Mouse (Mus musculus) right cerebral cortex, postnatal 4 days (tissue): Measurements from ENCODE around the gene Metrn.

Source experiments
- DNase-seq: peaks from one replicate; pipeline ENCODE4 v3.0.0-alpha.2; 2022

The Metrn gene

DNA sequence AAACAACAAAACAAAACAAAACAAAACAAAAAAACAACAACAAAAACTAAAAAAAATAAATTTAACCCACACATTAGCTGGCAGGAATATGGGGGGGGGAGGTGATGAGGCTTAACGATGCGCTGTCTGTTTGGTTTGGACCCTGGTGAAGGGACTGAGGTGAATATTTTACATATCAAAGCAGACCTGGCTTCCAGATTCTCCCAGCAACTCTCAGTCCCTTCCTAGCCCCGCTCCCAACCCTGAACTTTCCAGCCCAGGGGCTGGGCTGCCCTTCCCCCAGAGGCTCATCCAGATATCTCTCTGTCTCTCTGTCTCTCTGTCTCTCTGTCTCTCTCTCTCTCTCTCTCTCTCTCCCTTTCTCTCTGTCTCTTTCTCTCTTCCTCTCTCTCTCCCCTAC lies 34.3 kb downstream of the Metrn start:
- no peak for DNase-seq

DNA sequence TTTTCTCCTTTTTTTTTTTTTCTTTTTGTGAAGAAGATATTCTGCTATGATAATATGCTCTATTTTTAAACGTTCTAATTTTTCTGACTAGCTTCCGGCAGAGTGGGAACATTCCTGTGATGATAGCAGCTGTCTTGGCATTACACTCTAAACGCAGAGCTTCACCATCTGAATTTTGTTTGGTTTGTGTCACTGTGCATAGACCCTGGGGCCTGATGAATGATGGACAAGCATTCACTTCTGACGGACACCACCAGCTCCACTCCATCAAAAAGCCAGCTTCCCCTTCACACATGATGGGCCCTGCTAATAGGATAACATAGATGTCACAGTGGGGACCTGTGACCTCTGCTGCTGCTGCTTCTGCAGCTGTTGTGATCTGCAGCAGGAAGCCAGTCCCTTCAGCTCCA lies 35.4 kb downstream of the Metrn start:
- no peak for DNase-seq

DNA sequence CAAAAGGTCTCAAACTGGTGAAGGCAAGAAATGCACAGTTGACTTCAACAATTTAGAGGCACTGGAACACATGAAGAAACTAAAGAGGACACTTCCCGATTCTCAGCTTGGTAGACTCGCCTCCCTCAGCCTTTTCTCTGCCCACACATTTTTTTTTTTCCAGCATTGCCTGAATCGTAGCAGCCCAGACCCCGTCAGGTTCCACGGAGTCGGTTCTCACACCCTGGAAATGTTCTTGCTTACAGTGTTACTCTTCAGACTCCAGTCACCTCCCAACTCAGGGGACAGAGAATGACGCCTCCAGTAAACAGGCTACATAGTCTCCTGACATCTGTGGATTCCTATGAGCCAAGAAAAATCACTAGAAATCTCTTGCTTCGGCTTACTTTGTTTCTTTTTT lies 36.8 kb downstream of the Metrn start:
- DNase-seq: no peak

DNA sequence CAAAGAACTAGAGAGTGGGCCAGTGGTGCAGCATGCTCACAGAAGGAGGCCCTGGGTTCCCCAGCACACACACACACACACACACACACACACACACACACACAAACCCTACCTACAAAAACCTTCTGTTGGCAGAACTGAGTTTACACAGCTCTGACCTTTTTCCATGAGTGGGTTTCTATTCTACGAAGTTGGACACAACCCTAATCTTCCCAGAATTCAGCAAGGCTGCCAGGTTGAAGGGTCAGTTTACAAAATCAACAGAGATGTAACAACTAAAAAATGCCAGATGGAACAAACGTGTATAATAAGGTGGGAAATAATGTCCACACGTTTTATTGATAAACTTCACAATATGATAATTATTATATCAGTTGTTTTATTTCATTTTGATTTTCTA lies 39.2 kb downstream of the Metrn start:
- no peak for DNase-seq

DNA sequence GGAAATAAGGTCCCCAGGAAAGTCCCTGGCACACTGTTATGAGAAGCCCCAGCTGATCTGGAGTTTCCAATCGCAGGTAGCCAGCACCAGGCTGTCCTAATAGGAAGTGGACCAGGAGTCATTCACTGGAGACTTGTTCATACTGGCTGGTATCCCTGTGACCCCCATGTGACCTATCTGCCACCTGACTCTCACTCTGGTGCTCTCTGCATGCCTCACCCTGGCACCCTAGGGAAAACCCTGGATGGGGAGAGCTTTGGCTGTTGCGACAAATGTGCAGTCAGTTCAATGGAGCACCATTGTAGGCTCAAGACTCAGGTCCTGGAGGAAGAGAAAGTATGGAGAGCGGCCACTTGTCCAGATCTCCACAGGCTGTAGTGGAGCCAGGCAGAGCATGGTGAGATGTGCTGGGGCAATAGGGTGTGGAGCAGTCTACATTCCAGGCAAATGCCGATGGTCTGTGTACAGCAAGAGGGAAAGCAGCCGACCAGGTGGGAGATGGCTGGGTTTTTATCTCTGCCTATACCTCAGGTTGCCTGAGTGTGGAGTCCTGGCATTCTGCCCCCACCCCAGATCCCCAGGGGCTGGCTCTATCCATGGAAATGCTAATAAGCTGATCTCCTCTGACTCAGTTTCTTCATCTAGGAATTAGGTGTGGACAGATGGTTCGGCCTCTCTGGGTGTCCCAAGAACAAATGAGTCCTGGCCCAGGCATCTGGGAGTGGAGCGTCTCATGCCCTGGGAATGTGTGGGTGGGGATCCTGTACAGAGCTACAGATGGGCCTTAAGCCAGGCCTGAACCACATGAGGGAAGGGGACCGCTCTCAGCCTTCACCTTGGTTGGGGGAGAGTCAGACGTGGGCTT lies 40.3 kb downstream of the Metrn start:
- DNase-seq: no peak

DNA sequence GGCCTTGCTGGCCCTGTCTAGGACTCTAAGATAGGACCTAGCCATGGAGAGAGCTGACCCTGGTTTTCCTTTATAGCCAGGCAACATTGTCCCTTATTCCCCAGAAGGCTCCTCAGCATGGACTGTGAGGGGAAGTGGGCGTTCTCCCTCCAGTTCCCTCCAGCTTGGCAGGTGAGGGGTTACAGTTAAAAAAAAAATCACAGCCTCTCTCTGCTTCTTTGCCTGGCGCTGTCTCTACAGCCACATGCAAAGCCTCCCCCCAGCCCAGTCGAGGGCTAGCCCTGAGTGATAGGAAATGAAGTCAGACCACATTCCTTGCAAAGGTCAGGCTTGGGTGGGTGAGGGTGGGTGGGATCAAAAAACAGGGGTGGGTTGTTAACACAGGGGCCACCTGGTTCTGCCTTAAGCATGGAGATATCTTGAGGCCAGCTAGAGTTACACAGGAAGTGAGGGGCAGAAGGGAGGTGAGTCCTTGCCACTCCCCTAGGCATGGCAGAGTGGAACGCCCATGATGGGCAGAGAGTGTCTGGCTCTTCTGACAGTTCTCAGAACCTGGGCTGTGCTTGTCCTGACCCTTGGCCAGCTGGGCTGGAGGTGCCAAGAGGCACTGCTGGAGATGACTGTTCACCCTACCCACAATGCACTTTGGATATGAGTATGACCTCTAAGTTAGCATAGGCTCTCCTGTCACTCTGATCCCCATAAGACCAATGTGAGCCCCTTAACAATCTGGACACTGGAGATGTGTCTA lies 41.1 kb downstream of the Metrn start:
- no peak for DNase-seq

DNA sequence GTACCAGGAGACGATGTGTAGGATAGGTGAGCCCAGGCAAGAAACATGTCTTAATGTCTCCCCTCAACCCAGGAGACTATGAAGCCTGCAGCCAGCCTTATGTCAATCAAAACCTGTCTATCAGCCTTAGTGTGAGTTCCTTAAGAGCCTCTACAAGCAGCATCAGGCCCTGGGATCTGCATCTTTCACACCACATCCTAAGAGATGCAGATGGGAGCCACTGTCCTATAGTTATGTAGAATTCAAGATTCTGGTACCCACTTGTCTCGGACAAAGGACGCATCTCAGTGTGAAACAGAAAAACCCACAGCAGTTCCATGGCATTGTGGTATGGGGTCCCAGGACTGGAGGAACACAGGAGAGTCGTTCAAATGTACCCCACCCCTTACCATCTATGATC lies 41.9 kb downstream of the Metrn start:
- no peak for DNase-seq

DNA sequence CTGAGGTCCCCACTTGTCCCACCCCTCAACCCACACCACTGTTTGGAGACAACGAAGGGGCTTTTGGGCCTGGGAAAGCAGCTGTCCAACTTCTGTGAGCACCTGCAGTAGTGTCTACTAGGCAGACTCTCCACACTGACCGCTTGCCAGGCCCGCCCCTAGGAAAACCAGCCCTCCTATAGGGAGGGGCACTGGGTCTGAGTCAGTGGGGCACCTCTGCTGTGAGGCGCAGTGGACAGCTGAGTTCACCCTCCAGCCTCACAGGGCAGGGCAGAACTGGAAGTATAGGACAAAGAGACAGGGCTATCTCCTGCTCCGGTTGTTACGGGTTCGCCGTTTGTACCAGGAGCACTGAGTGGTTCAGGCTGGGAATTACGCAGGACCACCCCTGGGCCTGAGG lies 42.7 kb downstream of the Metrn start, which contains the start of gene Msln:
TSS of gene Msln (minus strand) at position 138 of the 400 bp plus-strand sequence.
- no peak for DNase-seq

DNA sequence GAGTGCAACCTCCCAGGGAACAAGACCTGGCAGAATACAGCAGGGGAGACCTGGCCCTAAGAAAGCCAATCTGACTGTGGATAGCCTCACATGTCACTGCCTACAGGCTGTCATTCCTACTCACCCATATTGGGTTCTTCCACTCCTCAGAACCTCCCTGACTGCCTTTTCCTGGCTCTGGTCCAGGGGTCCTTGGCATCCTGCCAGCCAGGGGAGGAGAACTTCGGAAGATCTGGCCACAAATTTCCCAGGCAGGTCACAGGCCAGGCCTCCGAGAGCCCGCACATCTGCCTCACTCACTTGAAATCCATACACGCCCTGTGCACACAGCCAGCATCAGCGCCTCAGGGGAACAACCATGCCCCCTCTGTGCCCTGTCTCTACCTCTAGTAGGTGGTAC lies 45.5 kb downstream of the Metrn start:
- DNase-seq: peak; percentile 66

DNA sequence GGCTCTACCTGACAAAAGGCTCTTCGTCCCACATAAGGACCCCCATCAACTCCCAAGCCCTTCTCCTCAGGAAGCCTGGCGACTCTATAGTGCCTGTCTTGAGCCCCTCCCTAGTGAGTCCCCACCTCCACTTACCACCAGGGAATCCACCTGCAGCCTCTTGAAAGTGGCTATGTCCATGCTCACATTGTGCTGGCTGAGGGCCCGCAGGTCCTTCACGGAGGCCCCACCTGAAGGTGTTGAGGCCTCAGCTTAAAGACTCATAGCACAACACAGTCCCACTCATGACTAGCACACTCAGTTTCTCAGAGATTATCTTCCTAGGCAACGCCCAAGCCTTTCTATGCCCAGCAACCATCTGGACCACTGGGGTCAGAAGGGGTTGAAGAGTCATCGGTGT lies 47.6 kb downstream of the Metrn start:
- no peak for DNase-seq

DNA sequence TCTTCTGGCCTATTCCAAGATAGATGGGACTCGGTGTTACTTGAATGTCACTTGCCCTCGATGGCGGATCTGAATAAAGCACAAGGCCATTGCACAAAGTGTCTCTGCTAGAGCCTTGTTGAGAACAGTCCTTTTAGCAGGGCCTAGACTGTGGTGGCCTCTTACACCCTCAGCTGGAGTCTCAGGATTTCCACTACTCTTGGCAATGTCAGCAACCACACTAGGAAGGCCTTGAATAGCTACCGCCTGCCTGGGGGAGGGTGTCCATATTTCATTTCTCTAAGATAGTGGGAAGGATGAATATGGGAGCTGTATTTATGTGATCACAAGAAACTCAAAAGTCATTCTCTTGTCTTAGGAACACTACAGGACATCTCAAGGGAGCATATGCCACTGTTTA lies 48.7 kb downstream of the Metrn start:
- no peak for DNase-seq

DNA sequence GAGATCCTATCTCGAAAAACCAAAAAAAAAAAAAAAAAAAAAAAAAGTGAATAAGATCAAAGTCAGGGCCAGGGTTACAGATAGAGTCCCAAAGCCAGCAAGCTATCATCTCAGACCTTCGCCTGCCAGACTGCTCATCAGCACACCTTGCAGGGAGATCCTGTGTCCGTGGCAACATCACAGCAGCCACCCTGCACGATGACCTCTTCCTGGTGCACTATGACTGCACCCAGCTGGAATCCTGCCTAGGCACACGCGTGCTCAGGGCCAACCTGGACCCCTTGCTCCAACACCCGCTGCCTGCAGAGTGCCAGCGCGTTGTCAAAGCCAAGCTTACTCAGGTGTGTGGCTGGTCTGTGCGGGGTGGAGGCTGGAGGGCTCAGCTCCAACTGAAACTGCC lies 52.6 kb downstream of the Metrn start:
- no peak for DNase-seq

DNA sequence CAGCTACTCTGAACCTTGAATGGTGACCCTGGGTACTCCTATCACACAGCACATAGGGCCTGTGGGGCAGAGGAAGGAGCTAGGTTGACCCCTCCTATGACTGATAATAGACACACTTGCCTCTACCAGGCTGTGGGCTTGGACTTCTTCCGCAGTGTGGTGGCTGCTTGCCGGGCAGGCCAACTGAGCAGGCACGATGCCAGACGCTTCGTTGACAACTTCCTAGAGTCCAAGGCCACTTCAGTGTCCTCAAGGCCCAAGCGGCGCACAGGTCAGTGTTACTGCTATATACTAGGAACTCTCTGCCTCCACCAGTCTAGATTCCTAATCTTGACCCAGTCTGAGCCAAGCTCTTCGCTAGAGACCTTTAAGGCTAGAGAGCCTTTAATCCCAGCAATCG lies 53.1 kb downstream of the Metrn start:
- DNase-seq: no peak
